Mouse (Mus musculus) 416B (cell line): Measurements from ENCODE around the gene Zfhx3.

Experiments used
- DNase-seq: peaks from one replicate; pipeline ENCODE4 v3.0.0; 2011; ENCODE audit warnings: low read depth

Zfhx3 gene

DNA sequence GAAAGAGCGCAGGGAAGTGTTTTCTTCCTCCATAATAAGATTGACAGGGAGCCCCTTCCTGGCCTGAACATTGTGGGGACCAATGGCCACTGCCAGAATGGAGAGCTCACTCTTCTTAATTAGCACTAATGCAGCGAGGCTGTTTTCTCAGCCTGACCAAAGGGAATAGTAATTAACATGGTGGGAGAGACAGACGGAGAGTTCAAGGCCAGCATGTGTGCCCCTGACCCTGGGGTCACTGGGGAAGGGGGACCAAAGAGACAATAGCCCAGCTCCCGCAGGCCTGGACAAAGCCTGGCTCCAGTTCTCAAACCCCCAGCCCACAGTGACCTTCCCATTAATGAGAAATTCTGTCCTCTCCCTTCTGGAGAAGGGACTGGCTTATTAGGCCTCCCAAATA, 419.0 kb downstream of the Zfhx3 start:
- DNase-seq = no peak

DNA sequence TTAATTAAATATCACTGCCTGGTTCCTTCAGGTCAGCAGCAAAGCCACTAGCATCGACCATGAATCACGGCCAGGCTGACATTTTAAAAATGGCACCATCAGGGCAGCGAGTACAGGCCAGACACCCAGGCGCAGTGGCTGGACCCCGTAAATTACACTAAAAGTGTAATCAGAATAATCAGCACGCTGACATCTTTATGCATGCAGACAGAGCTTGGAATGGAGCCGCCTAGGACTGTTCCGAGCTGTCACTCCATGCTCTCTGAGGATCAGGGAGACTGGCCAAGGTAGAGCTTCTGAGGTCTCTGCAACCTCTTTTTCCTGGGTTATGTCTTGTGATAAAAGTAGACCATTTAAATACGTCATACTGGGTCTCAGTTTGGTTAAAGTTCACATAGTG, 420.0 kb downstream of the Zfhx3 start:
- no peak for DNase-seq

DNA sequence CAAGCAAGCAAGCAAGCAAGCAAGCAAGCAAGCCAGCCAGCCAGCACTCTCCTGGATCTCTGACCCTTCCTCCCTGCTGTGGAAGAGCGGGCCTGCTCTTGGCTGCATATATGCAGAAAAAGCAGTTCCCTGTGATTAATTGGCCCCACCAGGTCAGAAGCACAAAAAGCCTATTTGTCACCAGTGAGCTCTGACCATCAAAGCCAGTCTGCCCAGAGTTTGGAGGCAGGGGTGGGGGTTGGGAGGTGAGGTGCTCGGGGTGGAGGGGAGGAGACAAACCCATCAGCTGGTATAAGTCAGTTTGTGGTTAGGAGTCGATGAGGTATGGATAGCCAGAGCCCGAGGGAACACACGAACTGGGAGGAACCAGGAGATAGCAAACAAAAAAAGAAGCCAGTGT, 421.0 kb downstream of the Zfhx3 start:
- DNase-seq = no peak

DNA sequence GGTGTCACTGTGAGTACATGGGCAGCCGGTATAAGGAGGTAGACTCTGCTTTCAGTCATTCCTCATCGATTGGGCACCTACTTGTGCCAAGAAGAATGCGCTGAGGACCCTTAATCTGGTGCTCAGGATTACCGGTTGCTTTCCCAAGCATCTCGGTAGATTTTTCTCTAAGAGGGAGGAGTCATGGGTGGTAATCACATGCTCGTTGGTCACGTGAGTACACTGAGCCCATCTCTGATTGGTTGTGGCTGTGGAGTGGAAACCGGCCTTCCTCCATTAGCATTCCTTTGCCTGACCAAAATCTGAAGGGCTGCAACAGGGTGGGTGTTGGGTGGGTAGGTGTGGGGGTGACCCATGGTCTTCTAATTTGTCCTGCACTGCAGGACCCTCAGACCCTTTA, 421.4 kb downstream of the Zfhx3 start:
- no peak for DNase-seq

DNA sequence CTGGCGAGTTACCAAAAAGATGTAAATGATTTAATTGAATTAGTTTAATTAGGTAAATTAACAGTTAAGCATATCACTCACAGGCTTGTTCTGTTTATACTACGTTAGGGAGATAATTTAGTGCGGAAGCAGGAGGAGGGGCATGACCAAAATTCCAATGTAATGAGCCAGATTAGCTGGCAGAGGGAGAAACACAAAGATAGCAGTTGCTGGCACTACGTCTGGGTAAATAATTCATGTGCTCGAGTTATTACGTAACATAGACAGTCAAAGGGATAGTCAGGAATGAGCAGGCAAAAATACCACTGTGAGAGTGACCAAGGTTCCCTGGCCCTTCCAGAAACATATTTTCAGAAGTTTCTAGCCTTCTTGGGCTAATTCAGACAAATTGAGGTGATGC, 426.6 kb downstream of the Zfhx3 start:
- DNase-seq = no peak

DNA sequence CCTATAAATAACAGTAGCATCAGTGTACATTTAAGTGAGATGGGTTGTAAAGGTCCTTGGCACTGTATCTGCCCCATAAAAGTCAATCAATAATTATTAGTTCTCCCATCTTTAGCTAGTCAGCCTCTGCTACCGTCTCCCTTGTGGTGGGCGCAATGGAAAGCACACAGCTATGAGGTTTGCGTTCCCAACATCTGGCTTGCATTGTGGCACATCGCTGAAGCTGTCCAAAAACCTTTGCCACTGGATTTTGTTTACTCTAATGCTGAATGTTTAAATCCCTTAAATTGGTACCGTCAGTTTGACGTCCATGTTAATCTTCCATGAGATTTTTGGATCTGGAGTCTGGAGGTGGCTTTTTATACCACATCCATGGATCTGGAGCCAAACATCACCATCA, 428.3 kb downstream of the Zfhx3 start:
- no peak for DNase-seq

DNA sequence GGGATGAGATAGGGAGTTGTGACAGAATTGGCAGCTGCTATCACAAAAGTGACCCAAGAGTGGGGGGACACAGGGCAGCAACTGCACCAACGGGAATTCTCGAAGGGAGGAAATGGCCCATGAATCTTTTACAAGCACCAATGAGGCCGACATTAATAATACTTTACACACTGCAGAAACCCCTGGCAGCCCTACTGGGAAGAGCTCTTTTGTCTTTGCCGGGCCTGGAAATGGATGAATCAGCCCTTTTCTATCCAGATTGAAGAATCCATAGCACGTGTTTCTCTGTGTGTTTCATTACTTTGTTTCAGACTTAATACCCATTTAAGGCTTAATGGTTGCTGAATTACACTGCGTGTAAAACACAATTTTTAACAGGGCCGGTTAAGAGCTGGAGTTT, 430.6 kb downstream of the Zfhx3 start:
- no peak for DNase-seq

GRCm38 (mm10) chr8:108378036-108378435, 435.6 kb downstream of the Zfhx3 start:
- DNase-seq = no peak

DNA sequence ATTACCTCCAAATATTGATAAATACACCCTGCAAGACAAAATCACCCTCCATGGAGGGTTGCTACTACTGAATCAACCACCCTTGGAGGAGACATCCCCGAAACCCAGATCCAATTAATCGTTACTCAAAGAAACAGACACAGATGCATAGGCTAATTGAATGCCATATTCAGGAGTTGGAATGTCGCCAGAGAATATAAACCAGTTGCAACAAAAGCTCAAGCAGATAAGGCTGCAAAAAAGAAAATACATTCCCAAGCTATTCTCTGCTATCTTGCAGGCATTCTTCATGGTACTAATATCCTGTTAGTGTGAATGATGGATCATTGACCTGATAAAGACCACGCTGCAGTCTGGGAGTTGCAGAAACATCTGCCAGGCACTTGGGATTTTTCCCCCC, 440.7 kb downstream of the Zfhx3 start:
- no peak for DNase-seq

- no peak for DNase-seq
These were observed 444.9 kb downstream of the Zfhx3 start for GRCm38 (mm10) chr8:108387160-108387912.

- no peak for DNase-seq
These were observed 445.4 kb downstream of the Zfhx3 start for GRCm38 (mm10) chr8:108387913-108388274.

GRCm38 (mm10) chr8:108392909-108393308, 450.5 kb downstream of the Zfhx3 start:
- no peak for DNase-seq

GRCm38 (mm10) chr8:108402149-108402548, 459.7 kb downstream of the Zfhx3 start:
- no peak for DNase-seq

GRCm38 (mm10) chr8:108406716-108407494, 464.5 kb downstream of the Zfhx3 start:
- DNase-seq = no peak

DNA sequence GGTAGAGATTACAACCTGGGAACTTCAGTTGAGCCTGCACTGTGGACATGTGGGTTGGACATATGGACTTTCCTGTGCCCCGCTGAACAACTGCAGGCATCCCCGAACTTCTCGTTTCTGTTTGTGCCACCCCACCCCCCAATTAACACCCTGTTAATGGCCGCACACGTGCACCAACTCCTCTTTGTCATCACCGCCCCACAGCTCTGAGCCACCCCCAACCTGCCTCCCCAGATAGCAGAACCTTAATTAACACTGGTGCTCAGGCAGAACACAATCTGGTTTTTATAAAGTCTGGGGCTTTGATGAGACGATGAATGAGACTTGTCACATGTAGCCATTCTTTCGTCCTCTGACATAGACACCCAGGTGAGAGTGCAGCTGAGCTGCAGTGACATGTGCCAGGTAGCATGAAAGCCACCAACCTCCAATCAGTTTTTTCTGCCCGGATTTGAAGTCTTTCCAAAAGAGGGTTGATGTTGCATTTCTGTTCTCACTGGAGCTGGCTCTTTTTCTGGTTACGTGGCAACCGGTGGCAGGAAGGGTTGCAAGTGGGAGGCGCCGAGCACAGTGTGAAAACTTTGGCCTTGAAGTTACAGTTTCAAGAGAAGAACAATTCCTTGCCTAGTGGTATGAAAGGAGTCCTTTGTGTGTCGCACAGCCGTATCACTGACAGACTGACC, 476.9 kb downstream of the Zfhx3 start:
- DNase-seq = no peak

GRCm38 (mm10) chr8:108422521-108422920, 480.1 kb downstream of the Zfhx3 start:
- DNase-seq = no peak

DNA sequence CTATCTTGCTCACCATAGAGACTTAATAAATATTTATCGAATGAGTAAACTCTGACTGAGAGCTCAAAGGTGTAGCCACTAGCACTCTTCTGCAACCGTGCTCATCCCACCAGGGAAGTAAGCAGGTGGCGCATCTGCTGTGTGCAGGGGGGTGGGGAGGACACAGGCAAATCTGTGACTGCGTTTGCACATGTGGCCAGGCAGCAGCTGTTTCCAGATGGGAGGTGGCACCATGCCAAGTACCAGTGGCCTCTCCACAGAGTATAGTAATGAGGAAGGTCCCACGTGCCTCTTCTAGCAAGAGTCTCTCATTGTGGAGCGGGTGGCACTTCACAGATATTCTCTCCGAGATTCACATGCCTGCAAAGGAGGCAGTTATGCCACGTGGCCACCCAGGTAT, 481.9 kb downstream of the Zfhx3 start:
- DNase-seq = no peak

GRCm38 (mm10) chr8:108433321-108433720, 490.9 kb downstream of the Zfhx3 start:
- no peak for DNase-seq

DNA sequence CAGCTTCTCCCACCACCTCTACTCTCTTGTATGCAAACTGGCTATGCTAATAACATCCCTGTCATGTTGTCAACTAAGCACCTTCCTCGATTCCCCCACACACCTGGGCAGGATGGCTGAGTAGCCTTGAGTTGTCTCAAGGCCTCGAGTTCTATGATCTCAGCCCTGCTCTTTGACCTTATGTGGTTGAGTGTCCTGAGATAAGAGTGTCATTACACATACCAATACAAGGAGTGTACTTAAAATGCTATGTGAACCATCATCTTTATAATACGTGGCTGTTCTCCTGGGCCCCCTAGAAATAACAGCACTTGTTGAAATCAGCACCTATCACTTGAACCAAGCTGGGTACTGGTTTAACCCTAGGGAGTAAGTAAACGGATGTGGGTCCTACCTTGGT, 492.1 kb downstream of the Zfhx3 start:
- DNase-seq = no peak

- no peak for DNase-seq
These were observed 493.9 kb downstream of the Zfhx3 start for GRCm38 (mm10) chr8:108436336-108436735.

DNA sequence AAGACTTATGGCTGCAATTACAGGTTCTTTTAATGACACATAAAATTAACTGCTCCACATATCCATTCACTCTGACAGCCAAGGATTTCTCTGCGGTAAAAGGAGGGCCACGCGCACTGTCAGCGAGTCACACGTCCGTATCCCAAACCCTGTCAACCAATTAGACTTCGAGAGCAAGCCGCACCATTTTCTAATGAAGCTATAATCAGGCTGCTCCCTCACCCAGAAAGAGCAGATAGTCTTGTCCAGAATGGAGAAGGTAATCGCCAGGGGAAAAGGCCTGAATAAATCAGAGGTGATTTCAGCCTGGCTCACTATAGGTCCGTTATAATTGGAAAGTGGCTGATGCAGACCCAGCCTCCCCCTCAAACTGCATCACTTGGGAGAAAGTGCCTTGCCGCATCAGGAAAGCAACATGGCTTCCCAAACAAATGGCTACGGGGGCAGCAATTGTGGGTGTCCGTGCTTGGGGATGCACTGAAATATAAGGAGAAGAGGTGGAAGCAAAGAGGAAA, 494.9 kb downstream of the Zfhx3 start:
- DNase-seq = no peak

DNA sequence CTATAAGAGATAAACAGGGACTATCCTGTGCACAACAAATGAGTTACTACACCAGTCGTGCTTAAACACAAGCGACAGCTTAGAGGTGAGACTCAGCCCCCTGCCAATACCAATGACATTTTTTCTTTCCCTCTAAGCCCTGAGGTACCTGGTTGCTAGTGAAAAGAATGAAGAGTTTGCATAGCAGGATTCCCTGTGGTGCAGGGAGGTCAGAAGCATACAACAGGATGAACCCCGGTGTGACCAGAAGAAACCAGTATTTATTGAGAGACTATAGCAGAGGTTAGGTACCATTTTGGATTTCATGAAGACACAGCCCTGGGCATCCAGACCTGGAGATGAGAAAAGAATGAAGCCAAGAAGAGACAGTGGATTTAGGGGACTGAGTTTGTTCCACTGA, 498.0 kb downstream of the Zfhx3 start:
- DNase-seq = no peak

DNA sequence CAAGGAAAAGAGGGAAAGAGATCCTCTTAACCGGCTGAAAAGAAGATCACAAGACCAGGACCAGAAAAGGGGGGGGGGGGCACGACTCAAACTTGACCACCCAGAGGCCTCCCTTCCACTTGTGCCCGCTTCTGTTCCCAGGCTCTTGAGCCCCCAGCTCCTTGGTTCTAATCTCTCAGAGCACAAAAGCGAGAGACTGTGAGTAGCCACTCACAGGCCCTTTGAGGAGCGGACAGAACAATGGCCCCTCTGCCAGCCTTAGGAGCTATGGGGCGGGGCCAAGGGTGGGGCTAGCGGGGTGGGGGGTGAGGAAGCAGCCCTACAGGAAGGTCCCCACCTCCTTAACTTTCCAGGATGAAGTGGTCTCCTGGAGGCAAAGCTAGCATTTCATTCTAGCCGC, 508.4 kb downstream of the Zfhx3 start:
- DNase-seq = no peak
